Mouse (Mus musculus) olfactory bulb, adult 2 months (tissue): ENCODE data around the gene Nynrin.

Experiments
- CTCF ChIP-seq: fragments of 200-500 bp; IDR thresholded peaks from 2 replicates; pipeline ENCODE4 v1.5.1; 2012; ENCODE audit warnings: low read depth, mild to moderate bottlenecking, low read length, moderate library complexity; ENCODE audit not compliant: insufficient read depth
- POLR2A ChIP-seq: fragments of 200-500 bp; IDR thresholded peaks from 2 replicates; pipeline ENCODE4 v1.6.1; 2012; ENCODE audit warnings: mild to moderate bottlenecking, low read depth, low read length, moderate library complexity; ENCODE audit not compliant: insufficient read depth

- TF ChIP-seq CTCF (no peak), POLR2A (no peak)
These were observed 743 bp downstream of the Nynrin start for GRCm38 (mm10) chr14:55854406-55855100.
